Mouse (Mus musculus) brain, adult 2 months (tissue): ENCODE results near the gene Tekt1.

Experiments used
- DNase-seq: peaks from one replicate; pipeline ENCODE4 v3.0.0; 2011; ENCODE audit warnings: low read depth, low spot score

Gene Tekt1

DNA sequence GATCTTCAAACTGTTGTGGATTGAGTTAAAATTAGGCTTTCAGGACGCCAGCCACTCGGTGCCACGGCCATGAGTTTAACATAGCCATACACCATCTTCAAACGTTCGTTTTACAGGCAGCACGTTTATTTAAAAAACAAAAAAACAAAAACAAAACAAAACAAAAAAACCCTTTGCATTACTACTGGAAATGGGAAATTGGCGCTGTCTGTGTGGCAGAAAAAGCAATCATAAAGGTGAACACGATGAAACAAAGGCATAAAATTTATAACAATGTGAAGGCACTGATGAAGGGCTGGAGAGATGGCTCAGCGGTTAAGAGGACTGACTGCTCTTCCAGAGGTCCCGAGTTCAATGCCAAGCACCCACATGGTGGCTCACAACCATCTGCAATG is at the start of gene Tekt1:
Gene Tekt1, minus strand, starts transcription at position 96 of the 395 bp plus-strand sequence.
- no peak for DNase-seq

DNA sequence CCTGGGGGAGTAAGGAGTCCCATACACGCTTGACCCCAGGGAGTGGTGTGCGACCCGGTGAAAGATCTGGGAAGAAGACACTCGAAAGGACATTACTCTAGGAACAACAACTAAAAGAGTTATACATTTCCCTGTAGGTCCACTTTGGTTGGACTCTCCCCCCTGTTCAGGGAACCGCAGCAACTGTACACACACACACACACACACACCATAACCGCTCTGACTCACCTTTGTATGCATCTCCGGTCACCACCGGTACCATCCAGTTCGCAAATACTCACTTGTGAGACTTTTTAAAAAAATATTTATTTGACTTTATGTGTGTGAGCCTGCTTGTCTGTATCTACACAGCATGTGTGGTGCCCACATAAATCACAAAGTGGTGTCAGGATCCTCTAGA is 49.7 kb upstream of the Tekt1 start:
- no peak for DNase-seq

DNA sequence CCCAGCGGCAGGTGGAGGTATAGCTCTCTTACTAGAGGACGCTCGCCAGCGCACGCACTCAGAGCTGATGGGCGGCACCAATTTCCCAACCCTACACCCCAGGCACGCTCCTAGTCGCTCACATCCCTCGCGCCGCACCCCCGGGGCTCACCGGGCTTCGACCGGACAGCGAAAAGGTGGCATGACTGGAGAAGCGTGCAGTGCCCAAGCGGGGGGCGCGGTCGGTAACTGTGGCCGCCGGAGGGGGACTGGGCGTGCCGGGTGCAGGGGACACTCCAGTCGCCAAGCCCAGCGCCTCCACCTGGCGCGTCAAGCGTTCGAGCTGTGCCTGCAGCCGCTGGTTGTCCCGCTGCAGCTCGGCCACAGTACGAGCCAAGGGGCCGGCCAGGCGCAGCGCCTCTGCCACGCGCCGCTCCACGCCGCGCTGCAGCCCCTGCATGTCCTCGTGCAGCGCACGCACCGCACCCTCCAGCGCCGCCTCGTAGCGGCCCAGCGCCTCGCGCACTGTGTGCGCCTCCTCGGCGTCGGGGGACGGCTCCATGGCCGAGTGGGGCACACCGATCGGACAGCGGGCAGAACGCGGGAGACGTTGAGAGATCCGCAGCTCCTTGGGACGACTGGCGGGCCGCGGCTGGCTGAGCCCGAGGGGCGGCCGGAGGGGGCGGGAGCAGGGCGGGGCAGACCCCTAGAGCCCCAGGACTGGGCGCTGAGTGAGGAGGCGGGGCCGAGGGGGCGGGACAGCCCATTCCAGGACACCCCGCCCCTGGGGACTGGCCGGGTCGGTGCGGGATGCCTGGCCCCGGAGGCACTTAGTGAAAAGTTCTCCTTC is 49.1 kb upstream of the Tekt1 start, which contains the start of gene Smtnl2:
Gene Smtnl2, minus strand, starts transcription at position 621 of the 829 bp plus-strand sequence.
- DNase-seq: peak; percentile 58

DNA sequence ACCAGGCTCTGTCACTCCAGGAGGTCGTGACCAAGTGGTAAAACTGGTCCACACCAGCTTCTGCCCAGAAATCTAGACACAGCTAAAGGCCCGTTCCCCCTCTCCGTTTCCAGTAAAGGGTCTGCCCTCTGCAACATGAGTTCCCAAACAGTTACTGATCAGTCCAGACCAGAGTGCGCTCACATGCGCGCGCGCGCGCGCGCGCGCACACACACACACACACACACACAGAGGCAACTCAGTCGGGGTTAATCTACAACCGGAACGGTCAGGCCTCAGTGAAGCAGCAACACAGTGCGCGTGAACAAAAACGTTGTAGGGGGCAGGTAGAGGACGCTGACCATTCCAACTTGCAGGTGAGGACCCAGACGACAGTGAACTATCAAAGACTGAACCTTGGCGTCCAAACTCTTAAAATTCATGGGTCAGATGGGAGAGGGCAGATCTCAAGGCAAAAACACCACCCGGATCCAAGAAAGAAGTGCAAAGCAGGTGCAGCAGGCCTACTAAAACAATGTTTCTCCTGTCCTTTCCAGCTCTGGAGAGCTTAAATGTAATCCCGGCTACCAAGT is 48.4 kb upstream of the Tekt1 start:
- no peak for DNase-seq

DNA sequence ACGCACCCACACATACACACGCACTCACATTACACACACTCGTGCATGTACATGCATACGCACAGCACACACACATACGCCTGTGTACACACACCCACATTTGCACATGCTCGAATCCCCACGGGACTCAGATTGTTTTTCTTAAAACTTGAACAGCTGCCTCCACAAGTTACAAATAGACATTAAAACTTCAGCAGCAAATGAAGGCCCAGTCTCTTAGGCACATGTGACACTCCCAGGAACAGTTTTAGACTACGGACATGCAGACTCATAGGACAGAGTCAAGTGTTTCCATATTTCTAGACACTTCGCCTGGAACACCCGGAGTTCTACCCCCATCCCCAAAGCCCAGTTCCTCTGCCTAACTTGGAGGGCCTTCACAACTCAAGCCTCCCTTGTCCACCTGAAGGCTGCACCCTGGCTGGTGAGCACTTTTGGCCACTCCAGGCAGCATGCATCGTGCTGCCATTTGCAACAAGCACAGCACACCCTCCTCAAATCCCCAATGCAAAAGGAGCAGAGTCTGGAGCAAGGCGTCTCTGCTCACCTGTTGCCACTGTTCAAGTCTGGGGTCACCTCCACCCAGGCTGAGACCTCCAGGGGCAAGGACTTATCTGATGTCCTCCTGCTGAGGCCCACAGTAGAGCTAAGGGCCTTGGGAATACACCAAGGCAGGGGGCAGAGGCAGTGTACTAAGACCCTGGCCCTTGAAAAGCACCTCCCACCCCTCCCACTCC is 47.6 kb upstream of the Tekt1 start:
- DNase-seq: no peak

DNA sequence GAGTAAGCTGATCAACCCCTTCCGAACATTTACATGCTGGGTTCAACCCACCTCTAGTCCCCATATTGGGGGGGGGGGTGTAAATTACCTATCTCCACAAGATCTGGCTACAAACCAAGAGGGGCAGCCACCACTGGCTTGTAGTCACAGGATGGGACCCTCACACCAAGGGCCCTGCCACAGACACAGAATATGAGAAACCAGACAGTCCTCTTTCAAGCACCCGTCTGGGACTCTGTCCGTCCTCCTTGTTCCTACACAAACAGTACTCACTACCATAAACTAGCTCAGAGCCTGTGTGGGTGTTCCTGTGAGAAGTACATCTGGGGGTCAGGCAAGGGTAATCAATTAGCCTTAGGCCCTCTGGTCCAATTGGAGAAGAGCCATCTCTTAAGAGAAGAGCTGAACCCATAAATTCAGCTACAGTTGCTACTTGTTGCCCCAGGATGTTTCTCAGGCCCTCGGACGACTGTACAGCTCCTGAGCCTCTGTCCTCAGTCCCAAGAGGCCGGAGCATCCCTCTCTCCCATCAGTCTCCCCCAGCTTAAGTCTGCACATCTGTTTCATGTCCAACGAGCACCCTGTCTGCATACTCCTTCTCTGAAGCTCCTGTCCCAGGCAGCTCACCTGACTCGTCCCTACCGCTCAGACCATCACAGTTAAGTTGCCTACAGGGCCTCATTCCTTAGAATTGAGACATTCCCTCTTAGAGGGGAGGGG is 46.4 kb upstream of the Tekt1 start:
- DNase-seq: no peak

DNA sequence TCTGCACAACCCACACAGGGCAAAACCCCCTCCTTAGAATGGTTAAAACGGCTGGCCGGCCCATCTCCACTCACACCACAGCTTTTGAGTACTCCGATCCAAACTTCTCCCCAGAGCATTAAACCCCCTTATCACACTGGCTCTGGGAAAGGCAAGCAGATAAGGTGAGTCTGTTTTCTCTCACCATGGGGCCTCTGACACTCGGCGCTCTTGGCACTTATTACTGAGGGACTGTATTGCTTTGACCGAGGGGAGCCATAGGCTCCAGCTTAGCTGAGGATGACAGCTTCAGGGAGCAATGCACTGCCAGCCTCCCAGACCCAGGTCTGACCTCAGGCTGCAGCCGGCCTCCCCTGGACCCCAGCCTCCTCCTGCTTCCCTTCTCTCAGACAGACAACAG is 45.3 kb upstream of the Tekt1 start:
- DNase-seq: no peak

DNA sequence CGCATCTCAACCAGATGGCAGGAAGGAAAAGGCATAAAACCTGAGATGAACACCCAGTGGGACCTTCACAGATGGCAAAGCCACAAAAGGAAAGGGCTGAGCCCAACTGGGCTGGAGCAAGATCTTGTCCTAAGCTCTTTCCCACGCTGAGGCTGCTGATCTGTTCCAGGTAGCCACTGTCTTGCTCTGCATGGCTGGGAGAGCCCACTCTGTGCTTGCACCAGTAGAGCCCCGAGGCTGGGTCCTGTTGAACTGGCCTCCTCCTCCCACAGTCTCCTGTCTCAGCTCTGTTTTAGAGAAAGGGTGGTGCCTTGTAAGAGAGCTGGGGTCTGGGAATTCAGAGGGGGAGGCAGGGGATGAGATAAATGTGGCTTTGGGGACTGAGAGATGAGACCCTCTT is 44.8 kb upstream of the Tekt1 start:
- no peak for DNase-seq

DNA sequence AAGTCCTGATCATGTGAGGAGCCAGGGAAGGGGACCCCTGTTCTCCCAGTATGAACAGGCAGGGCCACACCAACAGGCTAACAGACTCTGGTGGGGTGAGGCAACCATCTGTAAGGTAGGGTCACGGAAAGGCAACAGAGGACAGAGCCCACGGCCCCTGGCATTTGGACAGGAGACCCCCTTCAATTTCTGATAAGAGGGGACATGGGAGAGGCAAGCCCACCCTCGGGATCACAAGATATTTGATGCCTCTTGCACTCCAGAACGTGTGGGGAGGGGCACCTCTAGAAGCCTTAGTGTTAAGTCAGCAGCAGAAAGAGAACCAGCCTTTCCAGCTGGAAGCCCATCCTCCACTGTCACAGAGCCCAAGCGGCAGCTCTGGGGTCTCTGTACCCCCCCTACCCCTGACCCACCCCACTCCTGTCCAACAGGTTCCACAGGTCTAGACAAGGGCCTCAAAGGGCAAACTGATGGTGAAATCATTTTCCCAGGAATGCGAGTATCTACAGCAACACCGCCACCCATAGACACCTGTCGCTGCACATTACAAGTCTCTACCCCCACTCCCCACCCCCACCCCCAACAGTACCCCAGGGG is 43.9 kb upstream of the Tekt1 start:
- DNase-seq: no peak

DNA sequence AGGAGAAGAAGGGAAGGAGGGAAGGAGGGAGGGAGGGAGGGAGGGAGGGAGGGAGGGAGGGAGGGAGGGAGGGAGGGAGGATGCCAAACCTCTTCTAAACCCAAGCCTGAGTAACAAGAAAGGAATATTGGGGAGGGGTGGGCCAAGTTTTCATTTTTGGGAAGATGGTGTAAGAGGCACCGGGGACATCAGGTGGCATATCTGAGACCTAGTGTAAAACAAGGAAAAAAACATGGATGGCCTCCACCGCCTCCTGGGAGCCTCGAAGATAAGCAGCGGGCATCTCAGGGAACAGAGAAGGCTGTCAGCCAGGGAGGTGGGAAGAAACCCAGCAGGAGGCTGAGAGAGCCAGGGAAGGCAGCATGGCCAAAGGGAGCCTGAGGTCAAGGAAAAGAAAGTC is 43.3 kb upstream of the Tekt1 start:
- DNase-seq: no peak

DNA sequence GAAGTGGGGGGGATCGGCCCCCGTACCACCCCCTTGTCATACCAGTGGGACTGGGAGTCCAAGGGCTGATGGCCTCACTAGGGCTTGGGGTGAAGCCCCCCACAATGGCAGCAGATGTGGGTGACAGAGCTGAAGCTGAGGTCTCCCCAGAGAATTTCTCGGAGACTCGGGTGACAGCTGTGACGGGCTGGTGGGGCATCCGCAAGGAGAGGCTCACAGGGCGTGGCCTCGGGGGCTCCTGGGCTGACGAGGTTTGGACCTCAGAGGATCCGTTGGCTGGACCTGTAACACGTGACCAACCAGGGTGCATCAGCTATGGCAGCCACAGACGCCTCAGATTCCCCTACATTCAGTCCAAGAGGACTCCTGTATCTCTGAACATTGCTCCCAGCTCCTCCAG is 40.7 kb upstream of the Tekt1 start:
- DNase-seq: no peak

DNA sequence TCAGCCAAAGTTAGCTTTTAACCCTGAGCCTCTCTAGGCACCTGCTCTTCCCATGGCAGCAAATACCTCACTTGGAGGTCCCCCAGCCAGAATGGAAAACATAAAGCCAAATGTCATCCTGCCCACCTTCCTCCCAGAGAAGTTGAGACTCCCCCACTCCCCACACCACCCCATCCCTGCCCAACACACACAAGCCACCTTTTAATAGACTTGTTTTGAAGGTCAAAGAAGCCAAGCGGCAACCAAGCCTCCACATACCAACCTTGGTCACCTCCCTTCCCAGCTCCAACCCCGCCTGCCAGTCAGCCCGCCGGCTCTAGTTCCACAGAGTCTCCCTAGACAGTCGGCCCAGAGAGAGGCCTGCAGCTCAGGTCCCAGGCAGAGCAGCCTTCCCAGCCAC is 39.8 kb upstream of the Tekt1 start:
- no peak for DNase-seq

DNA sequence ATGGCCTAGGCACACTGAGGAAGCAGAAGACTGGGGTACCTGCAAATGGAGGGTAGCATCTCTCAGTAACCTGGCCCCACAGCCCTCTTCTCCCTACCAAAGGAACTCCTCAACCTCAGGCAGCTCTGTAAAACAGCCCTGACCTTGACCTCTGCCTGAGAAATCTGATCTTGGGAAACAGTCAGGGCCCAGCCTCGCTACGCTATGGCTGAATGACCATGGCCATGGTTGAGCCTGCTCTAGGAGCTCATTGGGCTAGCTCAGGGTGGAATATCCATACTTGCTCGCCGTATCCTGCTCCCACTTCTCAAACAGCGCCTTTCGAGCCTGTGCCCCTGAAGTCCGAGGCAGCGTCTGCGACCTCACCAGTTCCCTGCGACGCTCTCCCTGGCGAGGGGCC is 38.8 kb upstream of the Tekt1 start:
- no peak for DNase-seq

DNA sequence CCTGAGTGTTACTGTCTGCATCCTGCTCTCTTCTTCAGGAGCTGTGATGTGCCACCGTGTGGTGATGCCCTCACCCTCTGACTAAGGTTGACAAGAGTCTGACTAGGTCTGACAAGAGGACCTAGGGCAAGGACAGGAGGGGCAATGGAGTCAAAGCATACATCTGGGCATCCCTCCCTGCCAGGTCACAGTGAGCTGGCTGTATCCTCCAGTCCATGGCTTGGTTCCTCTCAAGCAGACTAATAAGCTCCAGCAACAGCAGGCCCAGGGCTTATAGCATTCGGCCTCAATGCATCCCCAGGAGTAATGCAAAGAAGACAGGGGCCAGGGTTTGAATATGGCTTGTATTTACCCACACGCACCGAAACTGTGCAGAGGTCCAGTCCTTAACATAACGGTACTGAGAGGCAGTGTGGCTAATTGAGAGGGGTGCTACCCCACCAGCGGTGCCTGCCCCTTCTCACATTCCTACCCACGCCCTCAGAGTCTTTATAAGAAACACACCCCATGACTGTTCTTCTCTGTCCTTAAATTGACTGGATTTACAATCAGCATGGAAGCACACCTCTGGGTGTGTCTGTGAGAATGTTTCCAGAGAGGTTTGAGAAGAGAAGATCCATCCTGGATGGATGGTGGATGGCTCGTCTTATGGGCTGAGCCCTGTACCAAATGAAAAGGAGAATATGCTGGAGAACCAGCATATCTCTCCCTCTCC is 35.7 kb upstream of the Tekt1 start:
- no peak for DNase-seq

DNA sequence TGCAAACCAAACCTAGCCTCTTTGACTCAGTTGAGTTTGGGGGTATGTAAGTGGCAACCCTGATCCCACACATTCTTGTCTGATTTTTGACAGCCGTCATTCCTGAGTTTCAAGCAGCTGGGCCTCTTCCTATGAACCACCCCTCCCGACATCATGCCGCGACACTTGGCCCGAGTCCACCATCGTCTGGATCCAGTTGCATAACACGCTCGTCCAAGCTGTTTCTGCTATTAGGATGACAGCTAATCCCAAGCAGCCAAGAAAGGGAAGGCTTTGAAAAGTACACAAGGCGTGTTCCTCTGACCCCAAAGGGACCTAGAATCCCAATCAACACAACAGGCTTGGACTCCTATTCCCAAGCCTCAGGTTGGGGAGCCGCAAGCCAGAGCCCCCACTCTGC is 34.8 kb upstream of the Tekt1 start:
- DNase-seq: peak; percentile 27

DNA sequence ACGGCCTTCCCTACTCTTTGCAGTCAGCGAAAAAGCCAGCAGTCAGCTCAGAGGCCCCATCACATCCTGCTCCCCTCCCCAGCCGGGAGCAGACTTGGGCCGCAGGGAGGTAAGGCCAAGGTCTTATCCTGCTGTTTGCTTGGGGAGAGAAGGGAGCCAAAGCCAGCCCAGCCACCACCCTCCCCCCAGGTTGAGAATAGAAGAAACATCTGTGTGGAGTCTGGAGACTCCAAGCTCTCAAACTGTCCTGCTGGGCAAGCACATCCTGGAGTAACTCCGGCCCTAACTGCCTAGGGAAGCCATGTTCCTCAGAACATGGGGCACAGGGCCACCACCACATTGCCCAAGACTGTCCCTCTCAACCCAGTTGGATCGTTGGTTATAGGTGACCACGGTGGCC is 34.4 kb upstream of the Tekt1 start:
- no peak for DNase-seq

DNA sequence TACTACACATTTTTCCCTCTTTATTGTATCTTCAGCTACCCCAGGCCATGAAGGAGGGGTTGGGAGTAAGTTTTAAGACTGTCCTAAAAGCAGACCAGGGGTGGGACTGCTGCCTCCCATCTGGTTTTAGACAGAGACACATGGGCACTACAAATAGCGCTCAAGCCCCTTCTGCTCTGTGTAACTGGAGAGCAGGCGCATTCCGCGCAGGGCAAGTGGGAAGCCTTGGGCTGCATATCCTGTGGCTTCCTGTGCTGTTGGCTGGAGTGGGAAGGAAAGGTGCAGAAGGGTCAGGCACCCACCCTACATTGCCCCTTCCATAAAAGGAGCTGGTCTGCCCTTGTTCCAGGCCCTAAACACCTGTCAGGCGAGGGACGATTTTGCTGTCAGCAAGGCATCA is 33.4 kb upstream of the Tekt1 start:
- no peak for DNase-seq

DNA sequence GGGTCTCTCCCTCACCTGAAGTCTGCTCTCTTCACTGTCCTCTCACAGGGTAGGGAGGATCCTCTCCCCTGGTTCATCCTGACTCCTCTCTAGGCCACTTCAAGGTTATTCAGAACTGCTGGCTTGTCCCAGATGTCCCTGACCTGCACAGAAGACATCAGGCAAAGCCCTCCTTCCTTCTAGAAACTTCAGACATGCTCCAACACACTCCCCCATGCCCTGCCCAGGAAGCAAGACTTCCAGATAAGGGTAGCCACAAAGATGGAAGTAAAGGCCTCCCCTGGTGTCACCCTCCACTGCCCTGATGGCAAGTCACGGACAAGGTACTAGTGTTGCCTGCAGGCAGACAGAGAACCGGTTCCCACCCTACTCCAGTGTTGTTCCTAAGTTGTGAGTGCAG is 32.5 kb upstream of the Tekt1 start:
- DNase-seq: no peak

DNA sequence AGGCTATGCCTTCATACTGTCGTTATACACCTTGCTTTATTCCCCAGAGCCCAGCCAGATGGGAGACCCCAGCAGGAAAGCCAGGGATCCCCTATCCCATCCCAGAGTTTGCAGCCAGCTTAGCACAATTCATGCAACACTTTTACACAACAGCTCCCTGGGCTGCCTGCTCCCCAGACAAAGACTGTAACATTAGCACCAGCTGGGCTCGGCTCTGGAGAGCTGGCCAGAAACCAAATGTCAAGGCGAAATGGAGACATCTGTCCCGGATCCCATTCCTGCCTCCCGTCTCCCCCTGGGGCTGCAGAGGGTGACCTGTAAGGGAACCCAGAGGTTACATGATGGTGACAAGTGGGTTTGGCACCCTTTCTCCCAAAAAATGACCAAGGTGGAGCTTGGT is 31.4 kb upstream of the Tekt1 start:
- DNase-seq: peak; percentile 55

DNA sequence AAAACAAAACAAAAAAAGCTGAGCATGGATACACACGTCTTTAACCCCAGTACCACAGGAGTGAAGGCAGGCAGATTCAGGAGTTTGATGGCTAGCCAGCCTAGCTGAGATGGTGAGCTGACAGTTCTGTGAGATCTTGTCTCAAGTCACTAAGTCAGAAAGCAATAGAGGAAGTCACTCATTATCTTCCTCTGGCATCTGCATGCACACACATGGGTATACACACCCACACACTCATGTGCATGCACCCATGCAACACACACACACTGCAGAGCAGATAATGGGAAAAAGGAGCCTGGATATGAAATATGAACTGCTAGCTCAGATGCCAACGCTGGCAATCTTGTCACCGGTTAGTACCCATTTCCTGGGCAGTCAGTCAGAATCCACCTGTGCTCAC is 31.0 kb upstream of the Tekt1 start:
- no peak for DNase-seq

DNA sequence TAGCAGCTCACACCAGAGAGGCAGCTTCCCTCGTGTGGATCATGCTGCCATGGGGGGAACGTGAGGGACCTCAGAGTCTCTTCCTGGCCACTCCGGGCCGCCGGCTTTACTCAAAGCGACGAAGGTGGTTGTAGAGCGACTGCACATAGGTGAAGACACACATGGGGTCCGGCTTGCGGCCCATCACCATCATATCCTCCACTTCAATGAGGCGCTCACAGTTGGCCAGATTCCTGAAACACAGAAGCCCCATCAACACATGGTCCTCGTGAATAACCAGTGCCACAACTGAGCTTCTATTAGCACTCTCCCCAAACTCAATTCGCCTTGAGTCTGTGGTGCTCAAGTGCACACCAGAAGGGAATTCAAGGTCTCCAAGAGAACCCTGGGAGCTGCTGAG is 28.9 kb upstream of the Tekt1 start:
- no peak for DNase-seq
